8 mouse cellular contexts compared by ENCODE assay signal in the genomic region with DNA sequence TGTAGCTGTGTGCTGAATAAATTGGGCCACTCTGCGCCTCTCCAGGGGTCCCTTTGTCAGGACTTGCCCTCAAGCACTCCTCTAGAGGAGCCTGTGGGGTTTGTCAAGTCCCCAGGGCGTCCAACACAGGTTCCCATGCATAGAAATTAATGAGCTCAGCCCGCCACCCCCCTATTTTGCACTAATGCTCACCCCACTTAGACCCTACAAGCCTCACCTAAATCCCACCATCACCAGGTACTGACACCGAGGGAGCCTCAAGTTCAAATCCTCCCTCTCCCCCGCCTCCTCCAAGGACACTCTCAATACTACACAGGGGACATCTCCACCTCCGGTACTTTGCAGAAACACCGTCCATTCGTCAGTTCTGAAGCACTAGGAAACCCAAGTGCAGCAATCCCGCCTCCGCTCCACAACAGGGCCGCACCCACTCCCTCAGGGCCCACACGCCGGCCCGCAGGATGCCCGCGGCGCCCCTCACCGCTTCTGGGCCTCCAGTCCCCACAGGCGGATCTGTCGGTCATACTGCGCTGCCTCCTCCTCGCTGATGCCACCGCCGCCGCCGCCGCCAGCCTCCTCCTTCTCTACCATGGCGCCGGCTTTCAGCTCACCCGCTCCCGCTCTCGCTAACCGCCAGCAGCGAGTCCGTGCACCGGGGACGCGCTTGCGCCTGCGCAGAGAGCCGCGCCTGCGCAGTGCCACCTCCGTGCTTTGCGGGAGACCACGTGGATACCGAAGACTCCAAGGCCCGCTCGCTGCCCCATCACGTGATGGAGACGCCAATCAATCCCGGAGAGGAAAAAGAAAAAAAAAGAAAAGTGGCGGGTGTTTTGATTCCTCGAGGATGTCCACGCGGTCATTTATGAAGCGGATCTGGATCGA. TPM values are rescaled to one million over a fixed set of nuclear protein-coding genes. Genes with fewer than 3 reads are reported as not detected.
DNase-seq lines count a peak whose midpoint lies in the region; ATAC-seq lines count a peak whose summit lies in the region.

A gene (minus strand): TSS at position 647 of the 882 bp plus-strand sequence.

- no peaks in the 10 kb centered on the region for H3K9me3 ChIP-seq in hindbrain, embryonic 13.5 days

- under 1% methylated on average over 58 of the region's 58 CpGs for whole genome bisulfite sequencing in hindbrain, embryonic 13.5 days

- peaks cover 16% of the 10 kb centered on the region; the same call in 1 of the 2 replicates for H3K36me3 ChIP-seq in hindbrain, embryonic 13.5 days

- ATAC-seq in hindbrain, embryonic 13.5 days (ENCODE audit: low FRiP score), result peak; percentile 89

- peak within 1 kb of the TSS; percentile 95 for H3K4me3 ChIP-seq in hindbrain, embryonic 13.5 days

- peak; percentile 99 for DNase-seq in NIH3T3 (ENCODE audit: low read depth)
- DNase-seq in cerebellum, postnatal 10 days, result peak; percentile 97 to 98
- DNase-seq in frontal cortex, postnatal 14 days (ENCODE audit: low spot score in 2 of 2), result peak; percentile 94 to 95
- peak; percentile 90 to 93 for DNase-seq in layer of hippocampus, postnatal 25 days (ENCODE audit: extremely low spot score in 1 of 2, low spot score in 1 of 2)
- DNase-seq in lung, postnatal 25 days (ENCODE audit: low spot score), result peak; percentile 98
- DNase-seq in retina, embryonic 14.5 days (ENCODE audit: low spot score), result peak; percentile 97
- peak; percentile 95 for DNase-seq in thymus, postnatal 4 days

- H3K4me1 ChIP-seq in hindbrain, embryonic 13.5 days (replicated peaks), result peaks cover 28% of the 10 kb centered on the region

- peak within 1 kb of the TSS; percentile 89 for H3K27ac ChIP-seq in hindbrain, embryonic 13.5 days

- H3K27me3 ChIP-seq in hindbrain, embryonic 13.5 days, result no peaks in the 10 kb centered on the region

- H3K9ac ChIP-seq in hindbrain, embryonic 13.5 days, result peak within 1 kb of the TSS; percentile 97

- peak within 1 kb of the TSS; percentile 92 for H3K4me2 ChIP-seq in hindbrain, embryonic 13.5 days

RNA-seq across cellular contexts. Expression of the gene that starts here (rescaled TPM):
- 259 and 260 TPM in 2 replicates for polyA plus RNA-seq in hindbrain, embryonic 13.5 days (2015; fragmentation: Nextera tagmentation; extraction: Ambion mirVana)
- total RNA-seq in layer of hippocampus, postnatal 25 days (2021), result 100 to 1,000 TPM in 1 of 2 experiments, 10 to 100 TPM in 1; 90.9 to 105 TPM

Comparison
In these comparisons a context has a peak if more than half of its experiments do, and no peak if none do; other contexts are left out.
1. Peak in every context shown above with its lines: DNase-seq, ATAC-seq, H3K4me3 ChIP-seq and H3K27ac ChIP-seq.